Mouse (Mus musculus) kidney, adult 2 months (tissue): ENCODE results near the gene Nploc4.

Experiments used
- CTCF ChIP-seq: fragments of 200-500 bp; conservative IDR thresholded peaks from 2 replicates; pipeline ENCODE4 v1.5.1; 2011; ENCODE audit warnings: low read depth, mild to moderate bottlenecking, control low read depth, low read length, moderate library complexity, mixed read lengths; ENCODE audit not compliant: insufficient read depth, insufficient read length
- POLR2A ChIP-seq: fragments of 200-500 bp; IDR thresholded peaks from one replicate; pipeline ENCODE4 v1.6.1; 2011; ENCODE audit warnings: low read depth, low read length, control low read depth

DNA sequence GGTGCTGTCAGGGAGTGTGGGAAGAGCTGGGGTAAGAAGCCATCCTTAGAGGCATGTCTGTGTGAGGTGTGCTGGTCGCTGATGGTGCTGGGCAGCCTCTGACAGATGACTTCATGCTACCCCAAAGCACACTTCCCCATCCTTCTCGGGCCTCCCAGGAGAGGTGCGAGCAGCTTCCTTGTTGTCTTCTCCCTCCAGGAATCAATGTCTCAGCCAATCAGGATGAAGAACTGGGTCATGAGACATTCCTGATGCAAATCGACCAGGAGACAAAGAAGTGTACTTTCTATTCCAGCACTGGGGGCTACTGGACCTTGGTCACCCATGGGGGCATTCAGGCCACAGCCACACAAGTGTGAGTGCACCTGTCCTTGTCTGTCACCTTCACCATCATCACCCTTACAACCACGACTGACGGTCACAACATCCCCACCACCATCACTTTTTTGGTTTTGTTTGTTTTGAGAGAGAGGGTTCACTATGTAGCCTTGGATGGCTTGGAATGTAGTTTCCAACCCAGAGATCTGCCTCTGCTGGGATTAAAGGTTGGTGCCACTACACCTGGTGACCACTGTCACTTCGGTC is 71.0 kb downstream of the Nploc4 start:
- TF ChIP-seq CTCF = no peak
- no peak for TF ChIP-seq POLR2A
